Mouse (Mus musculus): ENCODE measurements around the gene Znrf2.

- no peak for TF ChIP-seq MXI1 (IDR thresholded peaks at IDR 0.05; ENCODE audit: low read depth, low read length)
- no peak for TF ChIP-seq CTCF (IDR thresholded peaks at IDR 0.05 in 2 of 3, conservative IDR thresholded peaks at IDR 0.05 in 1 of 3; ENCODE audit: control insufficient read depth in 1 of 3, insufficient read depth in 1 of 3, low read depth in 2 of 3, low read length in 3 of 3, poor library complexity in 1 of 3, severe bottlenecking in 1 of 3)
- TF ChIP-seq ETS1 (IDR thresholded peaks at IDR 0.05; ENCODE audit: low read depth, low read length) = no peak
- no peak for TF ChIP-seq MAX (IDR thresholded peaks at IDR 0.05; ENCODE audit: low read length)
- no peak for TF ChIP-seq USF1 (IDR thresholded peaks at IDR 0.05; ENCODE audit: low read depth, low read length)
- no peak for TF ChIP-seq ZC3H11A (IDR thresholded peaks at IDR 0.05; ENCODE audit: low read depth, low read length)
- TF ChIP-seq EP300 (IDR thresholded peaks at IDR 0.05; ENCODE audit: low read depth in 1 of 2, low read length in 2 of 2) = no peak
- no peak for TF ChIP-seq E2F4 (IDR thresholded peaks at IDR 0.05; ENCODE audit: borderline replicate concordance, low read depth, low read length)
- no peak for TF ChIP-seq MAFK (IDR thresholded peaks at IDR 0.05; ENCODE audit: borderline replicate concordance, low read depth, low read length)
Measured at GRCm38 (mm10) chr6:54931641-54932040, 114.9 kb downstream of the Znrf2 start.
